Mouse (Mus musculus): Measurements from ENCODE around the gene Ttc13. TPM values are rescaled to one million over a fixed set of nuclear protein-coding genes. Genes with fewer than 3 reads are reported as not detected.

Gene Ttc13
- 64.2 and 79.2 TPM in 2 replicates for total RNA-seq (2014; rRNA removed)
- 50.1 and 56.1 TPM in 2 replicates for polyA plus RNA-seq (2015; fragmentation: Nextera tagmentation; extraction: Ambion mirVana)

DNA sequence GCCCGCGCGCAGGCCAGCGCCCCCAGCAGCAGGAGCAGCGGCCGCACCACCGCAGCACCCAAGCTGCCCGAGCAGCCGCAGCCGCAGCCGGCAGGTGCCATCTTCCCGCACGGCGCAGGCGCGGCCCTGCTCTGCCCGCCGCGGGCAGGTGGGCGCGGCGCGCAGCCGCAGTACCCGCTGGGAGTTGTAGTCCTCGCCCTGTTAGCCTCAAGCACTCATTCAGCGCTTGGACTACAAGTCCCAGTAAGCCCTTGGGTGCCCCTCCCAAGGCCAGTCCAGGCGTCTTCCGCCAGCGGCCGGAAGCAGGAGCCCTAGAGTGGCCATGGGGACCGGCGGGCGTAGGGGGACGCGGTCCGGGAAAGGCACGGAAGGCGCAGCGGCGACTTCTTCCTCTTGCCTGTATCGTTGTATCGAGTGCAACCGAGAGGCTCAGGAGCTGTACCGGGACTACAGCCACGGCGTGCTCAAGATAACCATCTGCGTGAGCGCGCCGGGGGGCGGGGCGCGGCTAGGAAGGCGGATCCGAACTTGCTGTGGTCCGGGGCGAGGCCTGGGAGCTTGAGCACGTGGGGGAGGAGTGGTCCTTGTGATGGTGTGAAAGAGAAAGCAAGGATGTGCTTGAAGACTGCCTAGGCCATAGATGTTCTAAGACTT is at the start of gene Ttc13, which contains the start of gene Arv1:
Ttc13 (minus strand) TSS at position 122 of the 654 bp plus-strand sequence.
Arv1 (plus strand) TSS at position 278 of the 654 bp plus-strand sequence.
- Histone ChIP-seq H3K9ac (peak within 1 kb of the TSS; percentile 79), H3K4me1 (ENCODE audit: insufficient read depth) (peaks cover 20% of the 10 kb centered on the region), H3K9me3 (ENCODE audit: low read length) (no peaks in the 10 kb centered on the region), H3K36me3 (ENCODE audit: insufficient read depth) (peaks cover 12% of the 10 kb centered on the region), H3K4me3 (ENCODE audit: low read depth, low read length) (peak within 1 kb of the TSS; percentile 87), H3K27me3 (ENCODE audit: insufficient read depth, low read length) (no peaks in the 10 kb centered on the region), H3K27ac (ENCODE audit: low read depth, low read length) (peak within 1 kb of the TSS; percentile 76), H3K4me2 (ENCODE audit: low read depth) (peak within 1 kb of the TSS; percentile 77)
- ATAC-seq (peak; percentile 100), DNase-seq (peak; percentile 98)
- WGBS: 2% methylated on average over 55 of the region's 59 CpGs
- peak; percentile 53 for TF ChIP-seq CTCF (IDR thresholded peaks at IDR 0.05; ENCODE audit: low read depth)

DNA sequence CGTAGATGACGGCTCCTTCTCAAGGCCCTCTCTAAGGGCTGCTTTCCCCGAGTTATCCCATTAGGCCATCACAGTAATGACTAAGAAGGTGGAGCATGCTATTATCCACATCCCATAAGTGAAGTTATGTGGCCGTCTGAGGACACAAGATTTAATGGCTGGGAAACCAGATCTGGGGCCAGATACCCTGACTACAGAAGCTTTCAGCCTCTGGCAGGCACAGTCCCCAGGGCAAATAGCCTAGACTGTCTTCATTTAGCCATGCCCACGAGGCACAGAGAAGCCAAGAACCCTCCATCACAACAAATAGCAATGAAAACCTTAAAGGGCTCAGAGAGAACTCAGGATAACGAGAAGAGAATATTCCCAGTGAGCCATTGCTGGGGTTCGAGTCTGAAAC is 41.3 kb upstream of the Ttc13 start:
- Histone ChIP-seq H3K4me2 (ENCODE audit: low read depth) (no peak overlapping the region), H3K9me3 (ENCODE audit: low read length) (no peaks in the 10 kb centered on the region), H3K4me1 (ENCODE audit: insufficient read depth) (no peaks in the 10 kb centered on the region), H3K27me3 (ENCODE audit: insufficient read depth, low read length) (no peaks in the 10 kb centered on the region; the same call in 1 of the 2 replicates), H3K9ac (no peak overlapping the region), H3K4me3 (ENCODE audit: low read depth, low read length) (no peak overlapping the region), H3K27ac (ENCODE audit: low read depth, low read length) (no peak overlapping the region), H3K36me3 (ENCODE audit: insufficient read depth) (no peaks in the 10 kb centered on the region)
- no peak for TF ChIP-seq CTCF (IDR thresholded peaks at IDR 0.05; ENCODE audit: low read depth)
- DNase-seq (no peak), ATAC-seq (no peak)
- WGBS: 54% methylated on average over 7 of the region's 7 CpGs

DNA sequence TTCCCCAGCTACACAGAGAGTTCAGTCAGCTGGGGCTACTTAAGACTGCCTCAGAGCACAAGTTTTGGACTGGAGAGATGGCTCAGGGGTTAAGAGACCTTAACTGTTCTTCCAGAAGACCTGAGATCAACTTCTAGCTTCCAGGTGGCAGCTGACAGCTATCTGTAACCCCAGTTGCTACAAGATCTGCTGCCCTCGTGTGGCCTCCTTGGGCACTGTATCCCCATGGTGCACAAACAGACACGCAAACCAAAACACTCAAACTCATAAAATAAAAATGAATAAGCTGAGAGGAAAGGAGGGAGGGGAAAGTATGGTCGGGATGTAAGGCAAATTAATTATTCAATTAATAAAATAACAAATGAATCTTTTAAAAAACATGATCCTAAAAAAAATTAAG is 36.8 kb upstream of the Ttc13 start:
- H3K9ac ChIP-seq: no peak overlapping the region
- H3K27me3 ChIP-seq (ENCODE audit: insufficient read depth, low read length): no peaks in the 10 kb centered on the region; the same call in 1 of the 2 replicates
- no peaks in the 10 kb centered on the region for H3K4me1 ChIP-seq (ENCODE audit: insufficient read depth)
- no peaks in the 10 kb centered on the region for H3K9me3 ChIP-seq (ENCODE audit: low read length)
- ATAC-seq (no peak), DNase-seq (no peak)
- H3K27ac ChIP-seq (ENCODE audit: low read depth, low read length): no peak overlapping the region
- WGBS: 36% methylated on average over 3 of the region's 3 CpGs
- no peaks in the 10 kb centered on the region for H3K36me3 ChIP-seq (ENCODE audit: insufficient read depth)
- no peak overlapping the region for H3K4me2 ChIP-seq (ENCODE audit: low read depth)
- peak; percentile 64 for TF ChIP-seq CTCF (IDR thresholded peaks at IDR 0.05; ENCODE audit: low read depth)
- no peak overlapping the region for H3K4me3 ChIP-seq (ENCODE audit: low read depth, low read length)

DNA sequence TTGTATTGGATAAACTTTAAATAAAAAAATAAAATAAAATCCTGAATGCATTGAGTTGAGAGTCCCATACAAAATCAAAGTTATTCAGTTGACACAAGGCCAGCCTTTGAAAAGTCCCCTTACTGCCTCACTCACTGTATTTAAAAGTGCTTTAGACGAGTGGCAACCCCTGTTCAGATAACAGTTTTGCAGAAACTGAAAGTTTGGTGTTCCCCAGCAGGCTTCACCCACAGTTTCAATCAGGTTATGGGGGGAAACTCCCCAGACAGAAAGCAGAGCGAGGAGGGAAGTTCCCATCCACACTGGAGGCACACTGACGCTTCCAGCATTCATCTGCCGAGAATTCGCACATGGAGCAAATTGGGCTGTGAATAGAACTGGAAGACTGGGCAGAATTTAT is 34.8 kb upstream of the Ttc13 start:
- no peak overlapping the region for H3K4me3 ChIP-seq (ENCODE audit: low read depth, low read length)
- no peak for DNase-seq
- no peak overlapping the region for H3K4me2 ChIP-seq (ENCODE audit: low read depth)
- H3K27ac ChIP-seq (ENCODE audit: low read depth, low read length): no peak overlapping the region
- no peaks in the 10 kb centered on the region for H3K9me3 ChIP-seq (ENCODE audit: low read length)
- TF ChIP-seq CTCF (IDR thresholded peaks at IDR 0.05; ENCODE audit: low read depth): no peak
- ATAC-seq: no peak
- H3K27me3 ChIP-seq (ENCODE audit: insufficient read depth, low read length): peaks cover 14% of the 10 kb centered on the region
- no peaks in the 10 kb centered on the region for H3K4me1 ChIP-seq (ENCODE audit: insufficient read depth)
- no peak overlapping the region for H3K9ac ChIP-seq
- H3K36me3 ChIP-seq (ENCODE audit: insufficient read depth): no peaks in the 10 kb centered on the region
- 60% methylated on average over 5 of the region's 5 CpGs for WGBS

GRCm38 (mm10) chr8:124756153-124756552 is 34.4 kb upstream of the Ttc13 start:
- 73% methylated on average over 2 of the region's 2 CpGs for WGBS
- DNase-seq (no peak), ATAC-seq (no peak)
- Histone ChIP-seq H3K27me3 (ENCODE audit: insufficient read depth, low read length) (peaks cover 19% of the 10 kb centered on the region), H3K9me3 (ENCODE audit: low read length) (no peaks in the 10 kb centered on the region), H3K4me2 (ENCODE audit: low read depth) (no peak overlapping the region), H3K9ac (no peak overlapping the region), H3K27ac (ENCODE audit: low read depth, low read length) (no peak overlapping the region), H3K4me1 (ENCODE audit: insufficient read depth) (no peaks in the 10 kb centered on the region), H3K36me3 (ENCODE audit: insufficient read depth) (no peaks in the 10 kb centered on the region), H3K4me3 (ENCODE audit: low read depth, low read length) (no peak overlapping the region)
- no peak for TF ChIP-seq CTCF (IDR thresholded peaks at IDR 0.05; ENCODE audit: low read depth)

DNA sequence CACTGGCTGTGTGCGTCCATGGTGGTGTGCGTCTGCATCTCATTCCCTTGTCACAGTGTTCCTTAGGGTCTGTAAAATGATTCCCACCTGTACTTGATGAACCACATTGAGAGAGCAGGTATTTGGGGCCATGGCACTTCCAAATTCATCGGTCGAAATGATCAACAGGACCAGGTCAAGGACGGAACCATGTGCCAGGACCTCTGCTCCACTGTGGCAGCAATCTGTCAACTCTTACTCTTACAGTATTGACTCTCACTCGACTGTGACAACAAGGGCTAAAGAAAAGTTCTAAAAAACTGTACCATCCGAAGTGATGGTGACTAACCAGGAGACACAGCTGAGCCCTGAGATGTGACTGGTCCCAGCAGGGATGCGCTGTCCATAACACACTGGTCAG is 33.7 kb upstream of the Ttc13 start:
- Histone ChIP-seq H3K4me2 (ENCODE audit: low read depth) (no peak overlapping the region), H3K27ac (ENCODE audit: low read depth, low read length) (no peak overlapping the region), H3K9ac (no peak overlapping the region), H3K4me1 (ENCODE audit: insufficient read depth) (no peaks in the 10 kb centered on the region), H3K36me3 (ENCODE audit: insufficient read depth) (no peaks in the 10 kb centered on the region), H3K9me3 (ENCODE audit: low read length) (no peaks in the 10 kb centered on the region), H3K27me3 (ENCODE audit: insufficient read depth, low read length) (peaks cover 24% of the 10 kb centered on the region), H3K4me3 (ENCODE audit: low read depth, low read length) (no peak overlapping the region)
- WGBS: 85% methylated on average over 8 of the region's 8 CpGs
- DNase-seq (no peak), ATAC-seq (no peak)
- no peak for TF ChIP-seq CTCF (IDR thresholded peaks at IDR 0.05; ENCODE audit: low read depth)

DNA sequence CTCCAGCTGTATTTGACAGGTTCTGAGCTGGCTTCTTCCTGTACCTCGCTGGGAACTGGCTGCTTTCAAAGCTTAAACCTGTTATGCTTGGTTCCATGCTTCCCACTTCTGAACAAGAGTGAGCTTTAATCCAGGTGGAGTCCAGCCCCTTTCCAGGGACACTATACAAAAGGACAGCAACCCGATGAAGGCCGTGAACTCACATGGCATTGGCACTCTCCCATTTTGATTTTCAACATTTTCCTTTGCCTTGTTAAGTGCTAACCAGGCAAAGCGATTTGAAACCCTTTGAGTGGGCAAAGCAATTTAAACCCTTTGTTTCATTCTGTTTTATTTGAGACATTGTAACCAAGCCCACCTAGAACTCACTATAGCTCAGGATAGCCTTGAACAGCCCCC is 33.0 kb upstream of the Ttc13 start:
- Histone ChIP-seq H3K4me1 (ENCODE audit: insufficient read depth) (no peaks in the 10 kb centered on the region), H3K27ac (ENCODE audit: low read depth, low read length) (no peak overlapping the region), H3K9me3 (ENCODE audit: low read length) (no peaks in the 10 kb centered on the region), H3K27me3 (ENCODE audit: insufficient read depth, low read length) (peaks cover 31% of the 10 kb centered on the region), H3K4me3 (ENCODE audit: low read depth, low read length) (no peak overlapping the region), H3K4me2 (ENCODE audit: low read depth) (no peak overlapping the region), H3K36me3 (ENCODE audit: insufficient read depth) (no peaks in the 10 kb centered on the region), H3K9ac (no peak overlapping the region)
- 34% methylated on average over 4 of the region's 4 CpGs for WGBS
- DNase-seq: no peak
- ATAC-seq: no peak
- TF ChIP-seq CTCF (IDR thresholded peaks at IDR 0.05; ENCODE audit: low read depth): no peak

Data from forebrain, postnatal 0 days (tissue).